ENCODE assay signal across 9 mouse cellular contexts in the genomic region with DNA sequence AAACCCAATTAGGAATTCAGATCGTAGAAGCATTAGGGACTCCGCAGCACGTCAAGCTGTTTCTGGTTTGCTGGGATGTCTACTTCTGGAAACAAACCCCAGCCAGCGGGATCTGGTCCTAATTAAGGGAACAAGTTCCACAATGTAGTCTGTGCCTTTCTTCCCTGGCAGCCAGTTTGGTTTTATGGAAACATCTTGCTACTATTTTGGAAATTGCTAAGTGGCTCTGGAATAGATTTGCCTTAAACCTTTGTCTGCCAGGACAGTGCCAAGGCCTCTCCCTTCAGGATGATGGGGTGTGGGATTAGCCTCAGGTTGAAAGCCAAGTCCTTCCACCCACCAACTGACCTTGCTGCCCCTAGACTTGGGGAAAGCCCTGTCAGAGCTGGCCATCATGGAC.
A peak's percentile ranks its signal among the peaks of the same experiment; 100 is the strongest.
DNase-seq lines count a peak whose midpoint lies in the region; ATAC-seq and TF ChIP-seq lines count a peak whose summit lies in the region.
"Had no signal": no experiment of that assay in that cellular context is flagged by ENCODE, and none has a peak within 500 bp of the region (broad histone marks: within the 10 kb centered on the region; RNA-seq: fewer than 3 reads in every experiment).

No protein-coding gene starts in this region.

- peaks cover 34% of the 10 kb centered on the region for H3K4me1 ChIP-seq in embryonic facial prominence, embryonic 12.5 days
- peaks cover 34% of the 10 kb centered on the region for H3K4me1 ChIP-seq in hindbrain, embryonic 15.5 days (replicated peaks)
- peaks cover 47% of the 10 kb centered on the region for H3K4me1 ChIP-seq in midbrain, embryonic 12.5 days
- H3K4me1 ChIP-seq: megakaryocyte, embryonic 14.5 days had no signal

- peak overlapping the region; percentile 92 for H3K27ac ChIP-seq in embryonic facial prominence, embryonic 12.5 days
- peak overlapping the region; percentile 66; the same call in 1 of the 2 replicates for H3K27ac ChIP-seq in hindbrain, embryonic 15.5 days (replicated peaks)
- peak overlapping the region; percentile 87 for H3K27ac ChIP-seq in midbrain, embryonic 12.5 days (replicated peaks)

- no peaks in the 10 kb centered on the region for H3K27me3 ChIP-seq in embryonic facial prominence, embryonic 12.5 days
- no peaks in the 10 kb centered on the region for H3K27me3 ChIP-seq in hindbrain, embryonic 15.5 days
- peaks cover 31% of the 10 kb centered on the region for H3K27me3 ChIP-seq in midbrain, embryonic 12.5 days

- no peaks in the 10 kb centered on the region for H3K9me3 ChIP-seq in embryonic facial prominence, embryonic 12.5 days
- H3K9me3 ChIP-seq in hindbrain, embryonic 15.5 days: no peaks in the 10 kb centered on the region
- H3K9me3 ChIP-seq in midbrain, embryonic 12.5 days: no peaks in the 10 kb centered on the region

- H3K9ac ChIP-seq in embryonic facial prominence, embryonic 12.5 days: no peak overlapping the region
- no peak overlapping the region for H3K9ac ChIP-seq in hindbrain, embryonic 15.5 days
- H3K9ac ChIP-seq in midbrain, embryonic 12.5 days (replicated peaks): peak overlapping the region; percentile 24; the same call in 1 of the 2 replicates

- no peak for TF ChIP-seq POLR2A in brain, embryonic 14.5 days (IDR thresholded peaks at IDR 0.05; ENCODE audit: borderline replicate concordance, extremely low read depth, insufficient read depth, insufficient read length, poor library complexity, severe bottlenecking)

- H3K4me2 ChIP-seq in embryonic facial prominence, embryonic 12.5 days (replicated peaks): peak overlapping the region; percentile 19; the same call in 1 of the 2 replicates
- peak overlapping the region; percentile 35; the same call in 1 of the 2 replicates for H3K4me2 ChIP-seq in hindbrain, embryonic 15.5 days
- H3K4me2 ChIP-seq in midbrain, embryonic 12.5 days (replicated peaks): peak overlapping the region; percentile 41

- TF ChIP-seq CTCF in brain, embryonic 14.5 days (IDR thresholded peaks at IDR 0.05; ENCODE audit: borderline replicate concordance, extremely low read depth, insufficient read depth, insufficient read length): no peak

- no peak overlapping the region for H3K4me3 ChIP-seq in embryonic facial prominence, embryonic 12.5 days
- H3K4me3 ChIP-seq in hindbrain, embryonic 15.5 days: no peak overlapping the region
- no peak overlapping the region for H3K4me3 ChIP-seq in midbrain, embryonic 12.5 days
- H3K4me3 ChIP-seq: megakaryocyte, embryonic 14.5 days had no signal

- DNase-seq in brain, embryonic 14.5 days (ENCODE audit: low read depth): peak; percentile 94
- no peak for DNase-seq in kidney, adult 8-10 months
- no peak for DNase-seq in kidney, adult 11 months
- DNase-seq in thymus, postnatal 10 days (ENCODE audit: low spot score in 2 of 2): no peak

- 8% methylated on average over 4 of the region's 4 CpGs for WGBS in embryonic facial prominence, embryonic 12.5 days
- WGBS in hindbrain, embryonic 15.5 days: 11% methylated on average over 4 of the region's 4 CpGs
- WGBS in midbrain, embryonic 12.5 days: 6% methylated on average over 4 of the region's 4 CpGs

- peak; percentile 65; the same call in 1 of the 2 replicates for ATAC-seq in embryonic facial prominence, embryonic 12.5 days (ENCODE audit: insufficient number of reproducible peaks, insufficient read depth, low FRiP score, low TSS enrichment)
- ATAC-seq in hindbrain, embryonic 15.5 days (ENCODE audit: low FRiP score, low read depth): no peak
- no peak for ATAC-seq in midbrain, embryonic 12.5 days (ENCODE audit: low FRiP score, low read depth)
- no peak for ATAC-seq in monocyte, adult 5-6 weeks (replicated peaks; ENCODE audit: insufficient number of reproducible peaks, low FRiP score, low TSS enrichment, poor library complexity, severe bottlenecking)

- H3K36me3 ChIP-seq in embryonic facial prominence, embryonic 12.5 days: no peaks in the 10 kb centered on the region
- no peaks in the 10 kb centered on the region for H3K36me3 ChIP-seq in hindbrain, embryonic 15.5 days
- no peaks in the 10 kb centered on the region for H3K36me3 ChIP-seq in midbrain, embryonic 12.5 days
